Mouse (Mus musculus) ES-Bruce4 (cell line): ENCODE measurements around the gene Brwd1. TPM values are rescaled to one million over a fixed set of nuclear protein-coding genes. Genes with fewer than 3 reads are reported as not detected.

Experiments used
- H3K27ac ChIP-seq: 2 replicates; pipeline ENCODE4 v1.5.1; 2012; ENCODE audit warnings: low read length, inconsistent platforms; ENCODE audit not compliant: insufficient read depth
- H3K27me3 ChIP-seq: 2 replicates; pipeline ENCODE4 v1.6.1; 2012; ENCODE audit warnings: mild to moderate bottlenecking, low read length, inconsistent platforms; ENCODE audit not compliant: control insufficient read depth, poor library complexity, insufficient read depth, severe bottlenecking
- H3K36me3 ChIP-seq: 2 replicates; pipeline ENCODE4 v1.6.1; 2012; ENCODE audit warnings: inconsistent platforms, mild to moderate bottlenecking, low read length, moderate library complexity; ENCODE audit not compliant: control insufficient read depth, poor library complexity, insufficient read depth, severe bottlenecking
- H3K4me1 ChIP-seq: one replicate; pipeline ENCODE4 v1.8.1; 2011; ENCODE audit warnings: low read length; ENCODE audit not compliant: control insufficient read depth, insufficient read depth
- H3K4me3 ChIP-seq: 2 replicates; pipeline ENCODE4 v1.5.1; 2011; ENCODE audit warnings: low read depth, mild to moderate bottlenecking, low read length
- H3K9ac ChIP-seq: 2 replicates; pipeline ENCODE4 v1.6.1; 2012; ENCODE audit warnings: low read depth, mild to moderate bottlenecking, inconsistent platforms; ENCODE audit not compliant: poor library complexity, severe bottlenecking
- H3K9me3 ChIP-seq: replicated peaks from 2 replicates; pipeline ENCODE4 v1.6.1; 2012; ENCODE audit warnings: mild to moderate bottlenecking, low read length, inconsistent platforms; ENCODE audit not compliant: control insufficient read depth, poor library complexity, insufficient read depth, severe bottlenecking
- CTCF ChIP-seq: IDR thresholded peaks from one replicate; pipeline ENCODE4 v1.8.1; 2011; ENCODE audit warnings: low read depth, low read length
- EP300 ChIP-seq: IDR thresholded peaks from 2 replicates; pipeline ENCODE4 v1.6.1; 2011; ENCODE audit warnings: low read depth, low read length; ENCODE audit not compliant: insufficient read depth
- POLR2A ChIP-seq: IDR thresholded peaks from one replicate; pipeline ENCODE4 v1.8.1; 2011; ENCODE audit warnings: low read length; ENCODE audit not compliant: insufficient read depth
- polyA plus RNA-seq: library from polyadenylated mRNA; stranded (reverse); fragments of >200 nt; gene quantifications from 2 replicates; pipeline ENCODE4 v1.2.4, GENCODE M21; 2011; ENCODE audit warnings: low read depth; ENCODE audit not compliant: missing spikeins, insufficient read depth, insufficient read length

Gene Brwd1
- polyA plus RNA-seq, 1 experiment, result 200 TPM

GRCm38 (mm10) chr16:96095966-96096365 is 13.6 kb upstream of the Brwd1 start:
- Histone ChIP-seq H3K4me3 (no peak overlapping the region), H3K27me3 (no peaks in the 10 kb centered on the region), H3K9ac (no peak overlapping the region), H3K9me3 (no peaks in the 10 kb centered on the region), H3K27ac (no peak overlapping the region), H3K36me3 (no peaks in the 10 kb centered on the region), H3K4me1 (no peaks in the 10 kb centered on the region)
- no peak for TF ChIP-seq EP300
- TF ChIP-seq POLR2A, result no peak
- TF ChIP-seq CTCF, result no peak

GRCm38 (mm10) chr16:96091515-96092504 is 9.5 kb upstream of the Brwd1 start:
- TF ChIP-seq EP300, result no peak
- no peak for TF ChIP-seq POLR2A
- TF ChIP-seq CTCF, result no peak
- H3K27ac ChIP-seq, result no peak overlapping the region
- H3K36me3 ChIP-seq, result no peaks in the 10 kb centered on the region
- no peak overlapping the region for H3K4me3 ChIP-seq
- H3K9me3 ChIP-seq, result no peaks in the 10 kb centered on the region
- peaks cover 1% of the 10 kb centered on the region for H3K4me1 ChIP-seq
- H3K27me3 ChIP-seq, result no peaks in the 10 kb centered on the region
- H3K9ac ChIP-seq, result no peak overlapping the region

- Histone ChIP-seq H3K9me3 (no peaks in the 10 kb centered on the region), H3K27ac (no peak overlapping the region), H3K27me3 (no peaks in the 10 kb centered on the region), H3K4me1 (peaks cover 3% of the 10 kb centered on the region), H3K36me3 (no peaks in the 10 kb centered on the region), H3K4me3 (no peak overlapping the region), H3K9ac (no peak overlapping the region)
- TF ChIP-seq EP300 (no peak), POLR2A (no peak), CTCF (no peak)
Measured at GRCm38 (mm10) chr16:96088120-96088519, 5.8 kb upstream of the Brwd1 start.

- H3K4me1 ChIP-seq, result peaks cover 3% of the 10 kb centered on the region
- H3K9me3 ChIP-seq, result no peaks in the 10 kb centered on the region
- H3K9ac ChIP-seq, result no peak overlapping the region
- TF ChIP-seq POLR2A (no peak), EP300 (no peak), CTCF (no peak)
- no peaks in the 10 kb centered on the region for H3K36me3 ChIP-seq
- H3K27me3 ChIP-seq, result no peaks in the 10 kb centered on the region
- H3K4me3 ChIP-seq, result no peak overlapping the region
- no peak overlapping the region for H3K27ac ChIP-seq
Measured at GRCm38 (mm10) chr16:96087436-96087835, 5.1 kb upstream of the Brwd1 start.

GRCm38 (mm10) chr16:96087001-96087400 is 4.7 kb upstream of the Brwd1 start:
- Histone ChIP-seq H3K4me1 (peaks cover 3% of the 10 kb centered on the region), H3K36me3 (no peaks in the 10 kb centered on the region), H3K27ac (no peak overlapping the region), H3K4me3 (no peak overlapping the region), H3K9me3 (no peaks in the 10 kb centered on the region), H3K9ac (no peak overlapping the region), H3K27me3 (no peaks in the 10 kb centered on the region)
- 0 out of 2 replicates have a peak, but pooled peaks have one; percentile 14 for TF ChIP-seq EP300
- TF ChIP-seq CTCF, result no peak

GRCm38 (mm10) chr16:96085597-96085996 is 3.3 kb upstream of the Brwd1 start:
- H3K36me3 ChIP-seq, result peaks cover 6% of the 10 kb centered on the region
- H3K27me3 ChIP-seq, result no peaks in the 10 kb centered on the region
- no peak overlapping the region for H3K9ac ChIP-seq
- H3K4me1 ChIP-seq, result peaks cover 3% of the 10 kb centered on the region
- H3K27ac ChIP-seq, result no peak overlapping the region
- TF ChIP-seq CTCF, result no peak
- no peak for TF ChIP-seq POLR2A
- no peak for TF ChIP-seq EP300
- no peaks in the 10 kb centered on the region for H3K9me3 ChIP-seq
- no peak overlapping the region for H3K4me3 ChIP-seq
